Comparison of ENCODE assay signal across 22 mouse cellular contexts in the genomic region with DNA sequence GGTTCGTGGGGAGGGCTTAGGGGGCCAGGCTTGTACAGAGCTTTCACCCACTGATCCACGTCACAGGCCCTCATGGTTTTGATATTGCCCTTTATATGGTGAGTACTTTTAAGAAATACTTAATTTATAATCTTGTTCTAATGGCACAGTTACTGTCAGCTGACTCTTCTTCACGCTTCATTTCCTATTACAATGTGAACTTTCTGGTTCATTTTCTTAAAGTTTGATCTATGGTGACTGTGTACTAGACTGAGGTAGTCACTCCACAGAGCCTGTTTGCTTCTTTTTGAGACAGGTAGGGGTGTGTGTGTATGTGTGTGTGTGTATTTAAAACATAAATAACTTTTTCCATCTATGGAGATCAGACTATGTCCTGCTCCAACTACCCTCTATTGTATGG.
"Had no signal": no experiment of that assay in that cellular context is flagged by ENCODE, and none has a peak within 500 bp of the region (broad histone marks: within the 10 kb centered on the region; RNA-seq: fewer than 3 reads in every experiment).

No protein-coding gene starts in this region.

- H3K27ac ChIP-seq: heart, adult 2 months; heart, embryonic 13.5 days; heart, embryonic 15.5 days; hindbrain, embryonic 13.5 days; hindbrain, embryonic 15.5 days; hindbrain, postnatal 0 days; layer of hippocampus, adult 2 months; left cerebral cortex, adult 2 months; limb, embryonic 10.5 days; limb, embryonic 12.5 days; liver, embryonic 13.5 days; liver, embryonic 15.5 days had no signal

- DNase-seq: forebrain, postnatal 0 days; gastrocnemius, postnatal 14 days; gastrocnemius, postnatal 36 days; heart, adult 11 months; heart, adult 2 months; heart, postnatal 14 days; heart, postnatal 36 days; liver; liver, embryonic 13.5 days; liver, postnatal 0 days had no signal

- H3K4me3 ChIP-seq: heart, adult 2 months; heart, embryonic 13.5 days; heart, embryonic 15.5 days; hindbrain, embryonic 13.5 days; hindbrain, embryonic 15.5 days; layer of hippocampus, adult 2 months; left cerebral cortex, adult 2 months; limb, embryonic 10.5 days; limb, embryonic 12.5 days; liver, embryonic 13.5 days; liver, embryonic 15.5 days had no signal

- H3K9me3 ChIP-seq: heart, embryonic 13.5 days; heart, embryonic 15.5 days; hindbrain, embryonic 13.5 days; hindbrain, embryonic 15.5 days; limb, embryonic 10.5 days; limb, embryonic 12.5 days; liver, embryonic 13.5 days; liver, embryonic 15.5 days had no signal

- ATAC-seq: forebrain, postnatal 0 days; hindbrain, postnatal 0 days; liver, postnatal 0 days had no signal

- H3K4me1 ChIP-seq: liver, embryonic 13.5 days; liver, embryonic 15.5 days had no signal

- H3K4me2 ChIP-seq: heart, embryonic 11.5 days; heart, embryonic 13.5 days; heart, embryonic 15.5 days; hindbrain, embryonic 13.5 days; hindbrain, embryonic 15.5 days; limb, embryonic 12.5 days; liver, embryonic 11.5 days; liver, embryonic 13.5 days; liver, embryonic 15.5 days had no signal

- H3K9ac ChIP-seq: forebrain, postnatal 0 days; heart, embryonic 13.5 days; heart, embryonic 15.5 days; hindbrain, embryonic 13.5 days; hindbrain, embryonic 15.5 days; limb, embryonic 12.5 days; liver, embryonic 13.5 days; liver, embryonic 15.5 days; liver, postnatal 0 days had no signal

- H3K36me3 ChIP-seq: heart, embryonic 13.5 days; heart, embryonic 15.5 days; hindbrain, embryonic 13.5 days; hindbrain, embryonic 15.5 days; limb, embryonic 10.5 days; limb, embryonic 12.5 days; liver, embryonic 13.5 days; liver, embryonic 15.5 days had no signal
